Mouse (Mus musculus) Patski (cell line): Measurements from ENCODE around the gene Fam57b. TPM values are rescaled to one million over a fixed set of nuclear protein-coding genes. Genes with fewer than 3 reads are reported as not detected.

Source experiments
- ATAC-seq: fragments of 100-300 bp; one replicate; pipeline ENCODE4 v1.8.0; 2021
- CTCF ChIA-PET: fragments of 350-600 bp; sonication (Branson Sonifier 250); formaldehyde crosslinking; loops from one replicate; lab custom pipeline; 2022; ENCODE audit warnings: inconsistent platforms; lab: Charles Lee
- POLR2A ChIA-PET: fragments of 350-600 bp; sonication (Branson Sonifier 250); formaldehyde crosslinking; loops from one replicate; lab custom pipeline; 2022; ENCODE audit warnings: antibody characterized with exemption, inconsistent platforms; lab: Charles Lee
- DNase-seq: peaks from one replicate; pipeline ENCODE4 v3.0.0-alpha.2; 2011; ENCODE audit warnings: low read depth, low spot score
- H3K27me3 ChIP-seq: fragments of 371-371 bp; one replicate; pipeline ENCODE4 v1.5.1; 2021
- CTCF ChIP-seq: fragments of 100-300 bp; IDR thresholded peaks from one replicate; pipeline ENCODE4 v1.5.1; 2021
- in situ Hi-C: fragments of 300-500 bp; cut with MboI; formaldehyde crosslinking; loops from 3 replicates; pipeline ENCODE4 v1.11.1; 2018; ENCODE audit warnings: low pct_unique_long_range_greater_than_20kb, mixed read lengths
- polyA plus RNA-seq: library from polyadenylated mRNA; unstranded; gene quantifications from one replicate; pipeline ENCODE4 v1.2.3, GENCODE M21; 2021

The Fam57b gene
- polyA plus RNA-seq, 1 experiment from 2014 or later = 1.3 TPM

GRCm38 (mm10) chr7:126761529-126762067, 35.9 kb upstream of the Fam57b start:
- no peak for DNase-seq
- POLR2A ChIA-PET = no interaction called here
- TF ChIP-seq CTCF = no peak
- ATAC-seq = no peak
- in situ Hi-C loops = no loop called here
- CTCF ChIA-PET = interaction anchor here (1.2 to 1.5 kb wide), 2 partner anchors 9 to 14 kb away, joined by 3 to 5 read pairs; no protein-coding TSS in a partner anchor
- H3K27me3 ChIP-seq = no peaks in the 10 kb centered on the region

- CTCF ChIA-PET = interaction anchor here (1.5 kb wide), 1 partner anchor 13 kb away, joined by 3 read pairs; no protein-coding TSS in a partner anchor
- in situ Hi-C loops = no loop called here
These were observed 34.9 kb upstream of the Fam57b start for GRCm38 (mm10) chr7:126762471-126763008.

GRCm38 (mm10) chr7:126765540-126765939, 31.9 kb upstream of the Fam57b start:
- ChIA-PET POLR2A (interaction anchor here (1.3 kb wide), 1 partner anchor 10 kb away, joined by 3 read pairs; no protein-coding TSS in a partner anchor), CTCF (interaction anchor here (1.1 kb wide), 1 partner anchor 10 kb away, joined by 3 read pairs; no protein-coding TSS in a partner anchor)
- no peak for TF ChIP-seq CTCF
- H3K27me3 ChIP-seq = no peaks in the 10 kb centered on the region
- in situ Hi-C loops = no loop called here
- ATAC-seq (no peak), DNase-seq (no peak)

More at GRCm38 (mm10) chr7:126762471-126763008, 34.9 kb upstream of the Fam57b start:
- no peak for TF ChIP-seq CTCF
- no peaks in the 10 kb centered on the region for H3K27me3 ChIP-seq
- DNase-seq = no peak
- ATAC-seq = no peak
- POLR2A ChIA-PET = no interaction called here

DNA sequence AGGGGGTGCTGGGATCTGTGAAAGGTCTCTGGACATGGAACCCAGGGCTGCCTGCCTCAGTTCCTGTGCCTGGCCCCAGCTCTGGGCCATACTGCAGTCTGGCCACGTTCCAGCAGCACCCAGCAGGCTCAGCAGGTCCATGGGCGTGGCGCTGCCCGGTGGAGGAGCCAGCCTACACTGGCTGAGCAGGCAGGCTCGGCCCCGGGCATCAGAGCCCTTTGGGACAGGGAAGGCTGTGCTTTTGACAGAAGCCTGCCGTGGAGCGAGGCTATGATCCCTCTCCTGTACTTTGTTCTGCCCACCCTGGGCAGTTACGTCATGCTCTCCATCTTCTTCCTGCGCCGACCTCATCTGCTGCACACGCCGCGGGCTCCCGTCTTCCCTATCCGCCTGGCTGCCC, 31.3 kb upstream of the Fam57b start, which contains the start of gene Gdpd3:
TSS of gene Gdpd3 (plus strand) at position 134 of the 400 bp plus-strand sequence.
- no peak for TF ChIP-seq CTCF
- ATAC-seq = no peak
- no peak for DNase-seq
- CTCF ChIA-PET = interaction anchor here (1.1 kb wide), 1 partner anchor 9 kb away, joined by 3 read pairs; no protein-coding TSS in a partner anchor
- in situ Hi-C loops = no loop called here
- no peaks in the 10 kb centered on the region for H3K27me3 ChIP-seq
- POLR2A ChIA-PET = interaction anchor here (1.3 kb wide), 1 partner anchor 9 kb away, joined by 3 read pairs; no protein-coding TSS in a partner anchor

GRCm38 (mm10) chr7:126767001-126767400, 30.5 kb upstream of the Fam57b start:
- ATAC-seq = no peak
- no peak for DNase-seq
- CTCF ChIA-PET = interaction anchor here (2.3 kb wide), 1 partner anchor 13 kb away, joined by 9 read pairs; no protein-coding TSS in a partner anchor
- H3K27me3 ChIP-seq = no peaks in the 10 kb centered on the region
- TF ChIP-seq CTCF = no peak
- POLR2A ChIA-PET = no interaction called here
- in situ Hi-C loops = no loop called here

- no peak for DNase-seq
- CTCF ChIA-PET = interaction anchor here (1.4 kb wide), 1 partner anchor 10 kb away, joined by 5 read pairs; no protein-coding TSS in a partner anchor
- in situ Hi-C loops = no loop called here
- no peaks in the 10 kb centered on the region for H3K27me3 ChIP-seq
- ATAC-seq = no peak
- POLR2A ChIA-PET = no interaction called here
- no peak for TF ChIP-seq CTCF
These were observed 26.7 kb upstream of the Fam57b start for GRCm38 (mm10) chr7:126770784-126771183.

DNA sequence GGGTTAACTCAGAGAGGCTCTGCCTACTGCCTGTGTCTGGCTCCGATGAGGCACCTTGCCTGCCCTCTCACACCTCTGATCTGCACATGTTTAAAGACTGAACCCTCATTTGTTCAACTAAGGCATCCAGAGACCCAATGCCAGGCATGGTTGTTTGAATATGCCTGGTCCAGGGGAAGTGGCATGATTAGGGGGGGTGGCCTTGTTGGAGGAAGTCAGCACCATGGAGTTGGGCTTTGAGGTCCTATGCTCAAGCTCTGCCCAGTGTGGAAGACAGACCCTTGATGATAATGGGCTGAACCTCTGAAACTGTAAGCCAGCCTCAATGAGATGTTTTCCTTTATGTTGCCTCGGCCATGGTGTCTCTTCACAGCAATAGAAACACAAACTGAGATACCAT, 24.1 kb upstream of the Fam57b start:
- no peak for DNase-seq
- ChIA-PET POLR2A (no interaction called here), CTCF (no interaction called here)
- no peaks in the 10 kb centered on the region for H3K27me3 ChIP-seq
- TF ChIP-seq CTCF = no peak
- in situ Hi-C loops = no loop called here
- ATAC-seq = no peak

DNA sequence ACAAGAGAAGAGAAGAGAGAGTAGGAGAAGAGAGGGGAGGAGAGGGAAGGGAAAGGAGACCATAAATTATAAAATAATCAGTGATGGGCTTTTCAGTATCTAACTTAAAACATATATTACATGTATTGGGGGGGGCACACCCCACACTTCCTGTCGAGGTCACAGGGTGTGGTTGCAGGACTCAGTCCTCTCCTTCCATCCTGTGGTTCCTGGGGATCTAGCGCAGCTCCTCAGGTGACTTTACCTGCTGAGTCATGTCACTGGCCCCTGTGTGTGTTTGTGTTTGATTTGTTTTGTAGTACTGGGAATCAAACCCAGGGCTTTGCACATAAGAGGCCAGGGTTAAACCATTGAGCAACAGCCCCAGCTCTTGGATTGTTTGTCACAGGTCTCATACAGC, 23.0 kb upstream of the Fam57b start:
- no peak for ATAC-seq
- POLR2A ChIA-PET = interaction anchor here (1.4 to 2.1 kb wide), 2 partner anchors 14 to 25 kb away, joined by 5 to 6 read pairs; no protein-coding TSS in a partner anchor
- CTCF ChIA-PET = interaction anchor here (1.0 to 1.6 kb wide), 3 partner anchors 9 to 24 kb away, joined by 3 to 4 read pairs (median 3); no protein-coding TSS in a partner anchor
- DNase-seq = no peak
- no peak for TF ChIP-seq CTCF
- in situ Hi-C loops = no loop called here
- no peaks in the 10 kb centered on the region for H3K27me3 ChIP-seq

DNA sequence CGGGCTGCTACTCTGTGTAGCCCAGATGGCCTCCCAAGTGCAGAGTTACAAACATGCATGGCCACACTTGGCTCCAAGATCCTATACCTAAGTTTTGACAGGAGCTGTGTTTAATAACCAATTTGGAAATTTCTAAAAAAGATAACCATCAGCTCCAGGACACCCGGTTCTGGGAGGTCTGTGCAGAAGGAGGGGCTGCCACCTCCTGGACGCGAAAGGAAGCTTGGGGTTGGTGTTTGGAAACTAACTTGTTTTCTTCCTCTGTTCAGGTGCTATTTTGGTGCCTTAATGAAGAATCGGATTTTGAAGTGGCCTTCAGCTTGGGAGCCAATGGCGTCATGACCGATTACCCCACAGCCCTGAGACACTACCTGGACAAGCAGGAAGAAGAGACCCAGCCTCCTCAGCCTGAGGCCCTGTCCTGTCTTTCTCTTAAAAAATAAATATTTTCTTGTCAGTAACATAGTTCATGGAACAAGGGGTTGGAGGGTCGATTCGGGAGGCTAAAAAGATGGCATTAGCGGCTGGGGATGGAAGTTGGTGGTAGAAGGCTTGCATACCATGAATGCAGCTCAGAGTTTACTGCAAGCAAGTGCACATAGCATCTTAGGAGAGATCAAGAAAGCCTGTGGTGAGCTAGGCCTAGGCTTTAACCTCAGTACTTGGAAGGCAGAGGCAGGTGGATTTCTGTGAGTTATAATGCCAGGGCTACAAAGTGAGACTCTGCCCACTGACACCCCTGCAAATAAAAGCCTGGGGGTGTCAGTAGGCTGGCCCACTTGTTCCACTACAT, 22.1 kb upstream of the Fam57b start:
- ChIA-PET CTCF (interaction anchor here (0.6 to 1.6 kb wide), 5 partner anchors 10 to 119 kb away, joined by 3 to 4 read pairs (median 3); no protein-coding TSS in a partner anchor), POLR2A (interaction anchor here (0.8 to 2.1 kb wide), 4 partner anchors 10 to 24 kb away, joined by 3 to 6 read pairs (median 4); partner anchors contain the start of genes Gdpd3 and Ppp4c)
- no peak for ATAC-seq
- no peak for TF ChIP-seq CTCF
- no peaks in the 10 kb centered on the region for H3K27me3 ChIP-seq
- no peak for DNase-seq
- in situ Hi-C loops = no loop called here

DNA sequence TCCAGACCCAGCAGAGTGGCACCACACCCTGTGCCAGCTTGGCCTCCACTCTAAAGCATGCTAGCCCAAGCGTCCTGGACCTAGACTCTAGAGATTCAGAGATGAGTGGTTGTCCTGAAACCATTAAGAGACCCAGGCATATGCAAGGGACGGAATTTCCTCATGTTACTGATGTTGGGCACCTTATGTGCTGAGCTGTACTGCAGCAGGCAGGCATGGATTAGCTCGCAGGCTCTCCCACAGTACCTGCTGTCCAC, 21.6 kb upstream of the Fam57b start:
- H3K27me3 ChIP-seq = no peaks in the 10 kb centered on the region
- ChIA-PET CTCF (interaction anchor here (1.4 kb wide), 1 partner anchor 10 kb away, joined by 3 read pairs; no protein-coding TSS in a partner anchor), POLR2A (interaction anchor here (1.4 to 2.1 kb wide), 3 partner anchors 15 to 24 kb away, joined by 3 to 6 read pairs (median 5); partner anchors contain the start of gene Ppp4c)
- DNase-seq (no peak), ATAC-seq (no peak)
- no peak for TF ChIP-seq CTCF
- in situ Hi-C loops = no loop called here
